Mouse (Mus musculus) natural killer cell, adult 2 months (primary cell): ENCODE data around the gene Card9.

Experiments
- DNase-seq, 2 experiments: peaks; one replicate each; pipeline ENCODE4 v3.0.0; 2022; ENCODE audit warnings: low spot score in 2 of 2

Card9 gene

DNA sequence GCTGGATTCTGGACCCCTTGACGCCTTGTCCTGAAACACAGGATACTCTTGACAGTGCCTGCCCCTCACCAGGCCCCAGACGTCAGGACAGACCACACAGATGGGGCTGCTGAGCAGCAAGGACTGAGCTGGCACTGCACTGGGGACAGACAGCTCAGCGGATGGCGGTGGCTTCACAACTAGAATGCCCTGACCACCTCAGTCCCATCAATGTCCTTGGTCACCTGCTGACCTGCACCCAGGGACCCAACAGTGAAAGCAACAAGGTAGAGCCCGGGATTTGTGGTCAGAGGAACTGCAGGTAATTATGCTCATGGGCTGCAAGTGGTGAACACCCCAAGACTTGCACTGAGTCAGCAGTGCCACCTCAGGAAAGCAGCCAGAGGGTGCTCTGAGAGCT is 2.3 kb upstream of the Card9 start:
- no peak for DNase-seq

DNA sequence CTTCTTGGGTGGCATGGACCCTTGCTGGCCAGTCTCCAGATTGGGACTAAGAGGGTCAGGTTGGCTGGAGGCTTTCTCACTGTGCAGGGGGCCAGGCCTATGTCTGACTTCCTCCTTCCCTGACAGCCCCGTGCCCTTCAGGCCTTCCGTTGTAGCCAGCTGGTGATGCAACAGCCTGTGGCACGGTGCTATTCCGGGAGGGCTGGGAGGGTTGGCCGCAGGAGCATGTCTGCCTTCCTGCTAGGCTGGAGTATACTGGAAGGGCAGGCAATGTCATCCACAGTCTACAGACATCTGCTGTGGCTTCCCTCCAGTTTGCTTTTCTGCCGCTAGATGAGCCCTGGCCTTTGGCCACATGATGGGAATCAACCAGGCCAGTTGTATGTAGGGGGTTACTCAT is 735 bp downstream of the Card9 start:
- DNase-seq, result no peak

DNA sequence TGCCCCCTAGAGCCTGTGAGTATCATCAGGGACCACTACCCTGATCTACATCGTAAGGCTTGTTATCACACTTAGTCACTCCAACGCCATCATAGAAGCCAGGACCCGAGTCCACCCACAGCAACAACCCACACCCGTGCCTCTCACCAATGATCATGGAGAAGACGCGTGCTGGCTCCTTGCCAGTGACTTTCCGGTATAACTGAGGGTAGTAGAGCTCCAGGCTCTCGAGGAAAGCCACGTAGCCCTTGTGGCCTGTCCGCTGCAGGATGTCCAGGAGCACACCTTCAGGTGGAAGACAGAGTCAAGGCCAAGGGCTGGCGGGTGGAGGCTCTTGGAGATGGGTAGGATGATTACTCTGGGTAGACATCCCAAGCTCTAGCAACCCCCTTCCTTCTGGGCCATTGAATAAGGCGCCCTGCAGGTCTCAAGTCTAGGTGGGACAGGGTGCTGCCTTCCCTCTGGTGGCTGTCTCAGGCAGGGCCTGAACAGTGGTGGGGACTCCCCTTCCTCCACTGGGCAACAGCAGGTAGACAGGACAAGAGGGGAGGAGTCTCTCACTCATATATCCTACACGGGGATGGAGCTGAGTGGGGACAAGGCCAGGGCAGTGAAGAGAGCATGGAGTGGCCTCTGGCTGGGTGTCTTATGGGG is 1.9 kb downstream of the Card9 start:
- no peak for DNase-seq

DNA sequence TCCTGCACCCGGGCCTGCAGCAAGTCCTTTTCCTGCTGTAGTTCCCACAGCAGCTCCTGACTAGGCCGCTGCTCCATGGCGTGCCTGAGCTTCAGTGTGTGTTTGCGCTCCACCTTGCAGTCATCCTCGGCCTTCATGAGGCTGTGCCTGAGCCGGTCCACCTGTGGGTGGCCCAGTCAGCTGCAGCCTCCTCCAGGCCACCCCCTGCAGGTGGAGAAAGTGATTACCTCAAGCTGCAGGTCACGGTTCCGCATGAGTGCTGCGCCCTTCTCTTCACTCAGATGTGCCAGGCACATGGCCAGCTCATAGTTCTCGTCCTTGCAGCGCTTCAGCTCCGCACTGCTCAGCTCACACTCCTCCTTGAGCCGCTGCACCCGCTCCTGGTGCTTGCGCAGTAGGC is 3.2 kb downstream of the Card9 start:
- no peak for DNase-seq

DNA sequence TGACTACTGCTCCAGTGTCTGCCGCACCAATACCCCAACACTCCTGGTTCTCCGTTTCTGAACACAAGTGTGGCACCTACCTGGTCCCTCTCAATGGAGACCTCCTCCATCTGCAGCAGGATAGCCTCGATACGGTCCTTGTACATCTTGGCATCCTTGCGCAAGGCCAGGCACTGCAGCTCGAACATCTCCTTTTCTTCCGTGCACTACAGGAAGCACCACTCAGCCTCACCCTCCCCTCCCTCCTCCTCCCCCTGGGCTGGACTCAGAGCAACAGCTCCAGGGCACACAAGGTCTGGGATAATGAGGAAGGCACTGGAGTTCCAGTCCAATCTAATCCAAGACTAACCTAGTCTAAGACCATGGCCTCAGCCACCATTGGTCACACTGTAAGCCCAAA is 4.0 kb downstream of the Card9 start:
- no peak for DNase-seq

DNA sequence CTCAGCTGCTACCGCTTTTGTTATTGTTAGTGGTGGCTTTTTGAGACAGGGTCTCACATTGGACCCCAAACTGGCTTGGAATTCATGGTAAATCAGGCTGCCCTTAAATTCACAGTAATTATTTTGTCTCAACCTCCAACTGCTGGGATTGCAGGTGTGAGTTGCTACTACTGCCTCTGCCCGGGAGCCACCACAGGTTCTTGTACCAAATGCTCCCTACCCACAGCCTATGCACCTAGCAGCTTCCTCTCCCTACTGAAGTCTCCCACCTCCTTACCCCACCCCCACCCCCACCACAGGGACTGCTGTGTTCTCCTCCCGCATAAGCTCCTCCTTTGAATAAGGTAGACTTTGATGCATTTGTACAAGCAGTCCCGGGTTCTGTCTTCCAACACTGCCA is 4.5 kb downstream of the Card9 start:
- no peak for DNase-seq

DNA sequence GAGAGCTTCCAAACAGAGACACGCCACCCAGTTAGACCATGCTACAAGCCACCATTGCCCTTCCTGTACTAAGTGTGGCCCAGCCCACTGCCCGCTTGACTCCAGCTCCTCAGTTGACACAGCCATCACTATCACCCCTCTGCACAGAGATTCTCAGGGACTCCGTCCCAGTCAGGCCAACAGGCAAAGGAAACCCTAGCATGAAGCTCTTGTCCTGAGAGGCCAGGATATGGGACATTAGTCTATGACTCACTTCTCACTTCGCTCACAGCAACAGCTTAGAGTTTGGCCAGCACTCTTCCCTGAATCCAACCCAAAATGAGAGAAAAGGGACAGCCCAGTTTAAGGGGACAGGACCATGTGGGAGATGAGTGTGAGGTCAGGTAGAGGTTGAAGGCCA is 6.3 kb downstream of the Card9 start:
- no peak for DNase-seq

DNA sequence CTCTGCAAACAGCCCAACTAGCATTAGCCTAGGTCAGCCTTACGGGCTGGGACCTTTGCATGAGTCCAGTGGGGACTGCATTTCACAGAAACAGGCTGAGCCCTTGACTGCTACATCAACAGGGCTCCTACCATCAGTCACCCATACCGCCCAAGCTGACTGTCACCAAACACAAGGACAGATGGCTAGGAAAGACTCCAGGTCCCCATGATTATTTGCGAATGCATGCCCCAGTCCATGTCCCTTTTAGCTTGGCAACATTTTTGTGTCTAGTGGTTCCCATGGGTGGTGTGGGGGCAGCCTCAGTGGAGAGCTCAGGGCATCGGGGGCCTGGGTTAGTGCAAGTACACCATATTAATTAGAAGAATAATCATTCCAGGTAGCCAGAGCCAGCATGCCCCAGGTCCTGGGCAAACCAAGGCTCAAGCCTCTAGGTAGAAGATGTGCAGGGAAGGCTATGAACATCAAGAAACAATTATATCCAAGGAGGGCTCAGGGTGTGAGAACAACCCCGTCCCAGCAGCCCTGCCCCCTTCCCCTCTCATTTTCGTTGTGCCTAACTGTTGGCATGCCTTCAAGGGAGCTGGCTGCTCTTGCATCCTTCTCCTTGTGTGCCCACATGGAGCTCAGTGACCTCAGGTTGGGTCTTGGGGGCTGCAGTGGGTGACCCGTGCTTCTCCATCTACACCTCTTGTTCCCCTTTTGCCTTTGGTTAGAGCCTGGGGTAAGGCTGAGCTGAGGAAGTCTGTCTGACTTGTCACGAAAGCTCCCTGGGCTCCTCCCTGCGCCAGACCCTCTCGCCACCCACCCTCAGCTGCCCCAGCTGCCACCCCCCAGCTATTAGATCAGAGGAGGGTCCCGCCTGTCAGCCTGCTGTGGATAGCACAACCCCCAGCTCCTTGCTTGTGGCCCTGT is 7.4 kb downstream of the Card9 start:
- no peak for DNase-seq

DNA sequence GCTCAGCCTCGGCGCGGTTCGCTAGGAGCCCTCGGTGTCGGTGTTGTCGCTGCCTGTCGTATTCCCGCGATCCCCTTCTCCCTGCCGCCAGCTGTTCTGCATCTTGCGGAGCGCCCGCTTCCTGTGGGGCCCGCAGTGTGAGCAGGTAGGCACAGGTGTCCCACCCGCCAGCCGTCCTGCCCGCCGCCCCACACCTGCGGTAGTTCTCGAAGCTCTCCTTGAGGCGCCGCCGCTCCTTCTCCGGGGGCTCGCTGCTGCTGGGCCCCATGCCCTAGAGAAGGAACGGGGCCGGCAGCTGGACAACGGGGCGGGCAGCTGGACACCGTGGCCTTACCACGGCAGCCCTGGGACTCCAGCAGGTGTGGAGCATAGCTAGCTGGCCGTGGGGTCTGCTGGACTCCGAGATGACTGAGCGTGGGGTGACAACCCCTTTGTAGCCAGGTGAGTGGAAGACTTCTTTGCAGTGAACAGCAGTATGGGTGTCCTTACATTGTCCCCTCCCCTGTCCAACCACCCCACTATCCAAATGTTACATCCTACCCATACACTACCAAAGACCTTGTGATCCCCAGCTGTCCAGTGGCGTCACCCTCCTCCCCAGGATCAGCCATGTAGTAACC is 8.3 kb downstream of the Card9 start:
- DNase-seq, result peak in 1 of 2 experiments; percentile 11

DNA sequence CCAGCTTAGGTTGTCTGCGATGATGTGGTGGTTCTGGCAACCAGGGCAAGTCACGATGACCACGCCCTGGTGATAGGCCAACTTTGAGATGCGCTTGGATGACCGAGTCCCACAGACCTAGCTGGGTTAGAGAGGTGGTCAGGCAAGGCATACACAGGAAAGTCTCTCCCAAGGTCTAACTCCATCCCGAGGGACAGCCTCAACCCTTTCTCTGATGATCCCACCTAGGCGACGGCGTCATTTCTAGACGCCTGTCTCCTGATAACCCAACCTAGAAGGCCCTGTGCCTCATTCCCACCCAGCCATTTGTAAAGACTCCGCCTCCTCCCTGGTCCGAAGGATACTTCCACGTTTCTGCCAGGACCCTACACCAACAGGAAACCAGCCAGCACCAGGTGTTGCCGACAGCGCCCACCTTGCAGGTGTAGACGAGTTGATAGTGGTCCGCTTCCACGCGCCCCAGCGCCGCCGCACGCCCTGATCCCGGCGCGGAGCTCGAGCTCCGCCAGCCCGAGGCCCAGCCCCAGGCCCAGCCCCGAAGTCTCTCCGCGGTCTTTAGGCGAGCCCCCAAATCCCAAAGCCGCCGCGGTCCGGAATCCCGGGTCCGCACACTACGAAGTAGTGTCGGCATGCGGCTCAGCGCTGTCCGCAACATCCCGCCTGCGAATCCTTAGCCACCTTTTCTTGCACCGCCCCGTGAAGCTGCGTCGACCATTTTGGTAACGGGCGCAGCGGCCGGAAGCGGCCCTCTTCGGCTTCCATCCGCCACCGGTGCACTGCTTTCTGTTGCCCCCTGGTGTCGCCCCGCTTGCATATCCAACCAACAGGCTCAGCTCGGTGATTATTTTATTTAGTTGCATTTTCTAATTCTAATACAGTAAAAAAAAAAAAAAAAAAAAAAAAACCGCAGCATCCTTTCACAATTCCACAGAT is 9.1 kb downstream of the Card9 start, which contains the start of gene Dnlz:
TSS of gene Dnlz (minus strand) at position 753 of the 933 bp plus-strand sequence.
- peak; percentile 86 to 91 for DNase-seq

DNA sequence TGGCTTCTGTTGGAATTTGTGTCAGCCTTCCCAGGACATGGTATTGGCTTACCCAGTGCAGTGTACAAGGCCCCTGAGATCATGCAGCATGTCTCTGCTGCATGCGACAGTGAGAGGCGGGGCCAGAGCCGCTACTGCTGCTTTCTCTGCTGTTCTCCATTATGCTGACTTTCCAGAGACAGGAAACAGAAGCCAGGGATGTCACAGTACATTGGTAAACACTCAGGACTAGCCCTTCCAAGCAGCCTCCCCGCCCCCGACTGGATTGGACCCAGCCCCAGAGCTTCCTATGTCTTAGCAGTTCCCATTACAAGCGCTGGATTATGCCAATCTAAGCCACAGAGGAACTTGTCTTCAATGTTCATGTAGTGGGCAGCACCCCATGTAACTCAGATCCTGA is 12.5 kb downstream of the Card9 start:
- no peak for DNase-seq

DNA sequence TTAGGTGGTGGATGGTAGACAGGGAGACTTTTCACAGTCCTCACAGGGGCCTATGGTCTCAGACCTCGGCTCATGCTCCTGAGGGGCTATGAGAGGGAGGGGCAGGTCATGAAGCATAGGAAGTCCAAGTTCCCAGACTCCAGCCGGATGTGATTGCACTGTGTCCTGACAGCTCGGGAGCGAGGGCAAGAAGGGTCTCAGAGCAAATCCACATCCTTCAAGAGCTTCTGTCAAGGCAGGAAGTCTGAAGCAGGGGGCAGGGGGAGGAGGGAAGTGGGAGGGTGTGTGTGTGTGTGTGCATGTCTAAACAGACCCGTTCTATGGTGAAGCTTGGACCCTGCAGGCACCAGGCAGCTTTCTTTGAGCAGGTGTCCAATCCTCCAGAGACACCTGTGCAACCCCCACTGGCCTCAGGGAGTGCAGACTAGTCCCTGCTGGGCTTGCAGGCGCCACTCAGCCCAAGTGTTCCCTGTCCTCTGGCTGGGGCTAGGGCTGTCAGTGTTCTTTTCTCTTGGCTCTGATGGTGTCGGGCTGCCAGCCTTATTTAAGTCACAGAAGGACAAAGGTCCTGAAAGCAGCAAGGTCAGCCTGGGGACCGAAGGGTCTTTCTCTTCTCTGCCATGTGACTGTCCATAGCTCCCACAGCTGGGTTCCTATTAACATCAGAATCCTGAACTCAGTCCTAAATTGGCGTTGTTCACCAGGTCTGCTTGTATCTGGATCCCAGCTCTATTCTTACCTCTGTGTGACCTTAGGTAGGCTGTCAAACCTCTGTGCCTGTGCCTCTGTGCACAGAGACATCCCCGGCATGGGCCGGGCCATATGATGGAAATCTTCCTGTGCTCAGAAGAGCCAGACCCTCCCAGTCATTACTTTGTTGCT is 17.9 kb downstream of the Card9 start:
- DNase-seq, result no peak

DNA sequence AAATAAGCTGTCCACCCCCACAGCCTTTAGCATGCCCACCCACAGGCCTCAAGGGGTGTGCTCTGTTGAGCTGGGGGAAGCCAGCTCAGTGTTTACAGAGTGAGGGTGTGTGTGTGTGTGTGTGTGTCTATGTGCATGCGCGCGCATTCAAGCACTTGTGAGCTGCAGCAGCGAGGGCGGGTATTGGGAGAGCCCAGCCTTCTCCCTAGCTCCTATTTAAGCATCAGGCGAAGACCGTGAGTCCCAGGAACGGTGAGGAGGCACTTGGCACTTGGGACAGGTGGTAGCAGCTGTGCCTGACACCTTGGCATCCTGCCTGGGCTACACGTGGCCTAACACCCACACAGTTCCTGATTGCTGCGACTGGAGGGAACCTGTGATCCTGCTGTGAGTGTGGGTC is 18.7 kb downstream of the Card9 start:
- DNase-seq, result no peak

DNA sequence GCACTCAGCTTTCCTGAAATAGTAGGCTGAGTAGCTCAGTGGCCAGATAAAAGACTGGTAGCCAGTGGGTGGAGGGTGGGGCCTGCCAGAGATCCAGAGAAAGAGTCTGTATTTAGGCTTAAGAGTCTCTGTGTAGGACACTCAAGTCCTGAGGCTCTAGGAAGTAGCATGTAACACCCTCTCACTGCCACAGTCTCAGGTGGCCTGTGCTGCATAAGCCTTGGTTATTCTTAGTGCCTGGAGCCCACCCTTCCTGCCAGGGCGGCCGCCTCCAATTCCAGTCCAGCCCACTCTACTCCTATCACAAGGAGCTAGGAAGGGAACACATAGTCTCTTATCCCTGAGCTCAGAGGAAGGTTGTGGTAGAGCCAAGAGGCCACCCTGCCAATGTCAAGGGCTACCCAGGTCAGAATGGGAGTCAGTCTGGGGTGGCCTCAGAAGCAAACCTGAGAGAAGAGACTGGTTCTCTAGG is 19.2 kb downstream of the Card9 start:
- DNase-seq, result no peak

DNA sequence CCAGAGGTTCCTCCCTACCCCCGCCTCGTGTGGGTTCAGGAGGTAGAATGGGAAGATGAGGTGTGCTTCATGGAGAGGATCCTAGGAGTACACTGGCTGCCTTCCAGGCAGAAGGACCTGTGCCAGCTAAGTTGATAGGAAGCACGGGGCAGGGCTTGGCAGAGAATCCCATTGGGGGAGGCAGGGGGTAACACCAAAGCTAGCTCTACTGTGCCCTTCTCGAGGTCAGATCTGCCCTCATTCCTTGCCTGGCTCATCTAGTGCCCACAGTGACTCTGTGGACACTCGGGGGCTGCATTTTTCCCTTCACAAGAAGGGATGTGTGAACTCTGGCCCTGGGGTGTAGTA is 21.5 kb downstream of the Card9 start:
- DNase-seq, result no peak

DNA sequence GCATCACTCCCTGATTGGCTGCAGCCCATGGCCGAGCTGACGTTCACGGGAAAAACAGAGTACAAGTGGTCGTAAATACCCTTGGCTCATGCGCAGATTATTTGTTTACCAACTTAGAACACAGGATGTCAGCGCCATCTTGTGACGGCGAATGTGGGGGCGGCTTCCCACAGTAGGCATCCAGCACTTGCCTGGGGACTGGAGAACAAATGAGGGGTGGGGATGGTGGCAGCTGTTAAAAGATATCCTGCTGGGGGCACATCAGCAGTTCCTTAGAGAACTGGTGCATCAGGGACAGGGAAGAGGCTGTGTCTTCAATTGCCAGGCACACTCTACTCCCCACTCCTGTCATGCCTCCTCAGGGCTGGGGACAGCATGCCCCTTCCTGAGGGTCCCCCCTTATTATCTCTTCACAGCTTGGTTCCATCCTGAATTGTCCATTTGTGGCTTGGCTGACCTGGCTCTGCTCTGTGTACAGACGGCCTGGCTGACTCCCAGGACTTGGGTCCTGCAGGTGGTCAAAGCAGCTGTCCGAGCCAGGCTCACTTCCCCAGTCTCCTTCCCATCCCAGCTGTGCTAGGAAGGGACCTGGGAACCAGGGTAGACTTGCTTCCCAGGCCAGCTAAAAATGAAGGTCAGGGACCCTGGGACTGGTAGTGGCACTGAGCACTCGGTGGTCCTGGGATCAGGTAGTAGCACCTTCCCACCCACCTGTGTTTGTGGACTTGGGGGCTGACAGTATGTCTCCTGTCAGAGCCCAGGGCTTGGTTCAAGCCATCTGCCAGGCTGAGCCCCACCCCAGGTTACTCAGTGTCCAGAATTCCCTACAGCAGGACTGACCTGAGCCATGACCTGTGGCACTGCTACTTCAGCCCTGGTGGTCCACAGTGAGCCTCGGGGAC is 22.2 kb downstream of the Card9 start:
- no peak for DNase-seq

DNA sequence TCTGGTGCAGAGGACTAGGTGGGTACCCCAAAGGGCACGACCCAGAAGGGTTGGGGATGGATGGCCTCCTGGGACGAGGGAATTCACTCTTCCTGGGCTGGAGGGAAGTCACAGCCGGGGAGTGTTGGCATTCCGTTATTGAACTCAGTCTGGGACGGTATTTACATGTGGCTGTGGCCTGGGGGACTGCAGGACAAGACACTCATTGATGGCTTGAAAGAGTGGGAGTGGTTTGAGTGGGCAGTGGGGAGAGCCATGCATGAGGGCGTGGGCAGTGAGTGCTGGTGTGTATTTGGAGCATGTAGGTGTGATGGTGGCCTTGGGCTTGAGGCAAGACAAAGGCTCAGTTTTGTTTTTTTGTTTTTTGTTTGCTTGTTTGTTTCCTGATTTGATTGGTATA is 30.0 kb downstream of the Card9 start:
- no peak for DNase-seq

DNA sequence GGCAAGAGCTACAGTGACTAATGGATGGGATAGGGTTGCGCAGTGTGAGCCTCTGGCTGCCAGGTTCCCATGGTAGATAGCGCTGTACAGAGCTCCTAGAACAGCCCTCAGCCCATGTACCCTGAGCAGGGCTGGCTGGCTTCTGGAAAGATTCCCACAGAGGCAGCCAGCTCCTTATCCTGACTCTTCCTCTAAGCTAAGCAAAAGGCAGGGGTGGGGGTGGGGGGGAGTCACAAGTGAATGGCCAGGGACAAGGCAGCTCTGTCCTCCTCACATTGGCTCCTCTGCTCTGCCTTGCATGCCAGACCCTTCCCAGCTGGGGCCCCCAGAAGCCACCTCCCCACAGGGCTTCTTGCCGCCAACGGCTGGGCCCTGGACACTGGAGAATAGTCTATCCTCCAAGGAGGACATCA is 30.7 kb downstream of the Card9 start:
- no peak for DNase-seq

DNA sequence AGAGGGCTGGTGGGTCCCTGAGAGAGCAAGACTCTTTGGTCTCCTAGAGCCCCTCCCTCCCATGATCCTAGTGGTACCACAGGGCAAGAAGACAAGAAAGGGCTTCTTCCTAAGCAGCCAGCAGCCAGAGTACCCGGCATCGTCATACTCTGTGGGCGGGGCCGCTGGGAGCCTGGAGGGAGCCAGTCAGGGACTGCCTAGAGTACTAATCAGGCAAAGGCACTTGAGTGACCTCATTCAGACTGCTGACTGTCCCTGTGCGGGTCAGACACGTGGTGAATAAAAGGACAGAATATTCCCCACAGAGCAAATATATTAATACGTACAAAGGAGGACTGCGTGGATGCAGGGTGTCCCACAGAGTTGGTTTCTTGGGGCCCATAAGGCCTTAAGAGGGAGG is 31.3 kb downstream of the Card9 start:
- no peak for DNase-seq

DNA sequence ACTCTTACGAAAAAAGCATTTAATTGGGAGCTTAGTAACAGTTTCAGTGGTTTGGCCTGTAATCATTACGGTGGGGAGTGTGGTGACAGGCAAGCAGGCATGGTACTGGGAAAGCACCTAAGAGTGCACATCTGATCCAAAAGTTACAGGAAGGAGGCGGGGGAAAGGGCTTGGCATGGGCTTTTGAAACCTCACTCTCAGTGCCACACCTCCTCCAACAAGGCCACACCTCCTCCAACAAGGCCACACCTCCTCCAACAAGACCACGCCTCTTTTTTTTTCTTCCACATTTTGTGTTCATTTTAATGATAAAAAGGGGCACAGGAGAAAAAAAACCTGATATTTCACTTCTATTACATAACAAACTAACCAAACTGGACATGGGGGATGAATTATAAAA is 32.9 kb downstream of the Card9 start:
- DNase-seq, result peak; percentile 41 to 51
